Mouse (Mus musculus): ENCODE data around the gene Immp1l.

DNA sequence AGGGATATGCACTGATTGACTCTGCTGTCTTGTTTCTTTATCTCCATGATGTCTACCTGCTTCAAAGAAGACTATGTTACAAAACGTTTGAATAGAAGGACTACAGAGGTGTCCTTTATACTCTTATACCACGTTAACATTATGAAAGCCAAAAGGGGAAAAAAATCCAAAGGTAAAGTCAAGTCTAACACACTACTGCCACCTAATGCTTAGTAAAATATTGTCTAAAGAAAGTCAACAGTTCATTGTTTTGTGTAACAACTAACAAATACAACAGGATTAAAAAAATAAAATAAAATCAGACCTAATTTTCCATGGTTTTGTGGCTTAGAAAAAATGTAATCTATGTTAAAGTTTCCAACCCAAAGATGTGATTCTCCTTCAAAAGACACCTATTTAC lies 83.6 kb downstream of the Immp1l start:
- TF ChIP-seq GATA1 (IDR thresholded peaks at IDR 0.05; ENCODE audit: borderline replicate concordance, low read length), result no peak
- no peak for TF ChIP-seq FLI1 (IDR thresholded peaks at IDR 0.05; ENCODE audit: low read length)

Data from megakaryocyte, embryonic 14.5 days (primary cell).